Mouse (Mus musculus) NIH3T3 (cell line): ENCODE measurements around the gene Olfml3.

Source experiments
- DNase-seq: peaks from one replicate; pipeline ENCODE4 v3.0.0-alpha.2; 2012; ENCODE audit warnings: low read depth

Gene Olfml3

GRCm38 (mm10) chr3:103739329-103739728, 1.5 kb upstream of the Olfml3 start, which contains the start of gene Gm10964:
Gene Gm10964 (plus strand): TSS chr3:103739366.
- no peak for DNase-seq

GRCm38 (mm10) chr3:103737061-103737754, 593 bp downstream of the Olfml3 start:
- peak; percentile 69 for DNase-seq

GRCm38 (mm10) chr3:103735776-103736600, 1.8 kb downstream of the Olfml3 start:
- DNase-seq: no peak

GRCm38 (mm10) chr3:103734696-103735519, 2.9 kb downstream of the Olfml3 start:
- DNase-seq: peak; percentile 88

GRCm38 (mm10) chr3:103733799-103734695, 3.8 kb downstream of the Olfml3 start:
- no peak for DNase-seq

GRCm38 (mm10) chr3:103733176-103733575, 4.6 kb downstream of the Olfml3 start:
- peak; percentile 33 for DNase-seq

GRCm38 (mm10) chr3:103732116-103732515, 5.7 kb downstream of the Olfml3 start:
- no peak for DNase-seq

GRCm38 (mm10) chr3:103729850-103730249, 8.0 kb downstream of the Olfml3 start:
- no peak for DNase-seq

- no peak for DNase-seq
Measured at GRCm38 (mm10) chr3:103727813-103728326, 9.9 kb downstream of the Olfml3 start.

GRCm38 (mm10) chr3:103726642-103727041, 11.2 kb downstream of the Olfml3 start:
- no peak for DNase-seq

GRCm38 (mm10) chr3:103724137-103724536, 13.7 kb downstream of the Olfml3 start:
- DNase-seq: no peak

- DNase-seq: no peak
Measured at GRCm38 (mm10) chr3:103718728-103719127, 19.1 kb downstream of the Olfml3 start.

GRCm38 (mm10) chr3:103716774-103717760, 20.7 kb downstream of the Olfml3 start:
- peak; percentile 92 for DNase-seq

- DNase-seq: peak; percentile 80
Measured at GRCm38 (mm10) chr3:103715762-103716693, 21.8 kb downstream of the Olfml3 start.

- DNase-seq: no peak
Measured at GRCm38 (mm10) chr3:103714942-103715341, 22.9 kb downstream of the Olfml3 start.

GRCm38 (mm10) chr3:103714236-103714875, 23.4 kb downstream of the Olfml3 start:
- DNase-seq: no peak

GRCm38 (mm10) chr3:103712196-103712595, 25.6 kb downstream of the Olfml3 start:
- DNase-seq: peak; percentile 73

- DNase-seq: no peak
Measured at GRCm38 (mm10) chr3:103709470-103710040, 28.2 kb downstream of the Olfml3 start.
